Mouse (Mus musculus) hindbrain, embryonic 14.5 days (tissue): ENCODE results near the gene Ccdc61. TPM values are rescaled to one million over a fixed set of nuclear protein-coding genes. Genes with fewer than 3 reads are reported as not detected.

Experiments used
- ATAC-seq: fragments of 200-750 bp; cut with Nextera tagmentation; 2 replicates; pipeline ENCODE4 v1.8.0; 2017; ENCODE audit warnings: moderate number of reproducible peaks, mild to moderate bottlenecking, moderate TSS enrichment, moderate library complexity; ENCODE audit not compliant: low FRiP score
- DNase-seq: peaks from one replicate; pipeline ENCODE4 v3.0.0-alpha.2; 2015; ENCODE audit warnings: low spot score
- H3K27ac ChIP-seq: fragments of 300-500 bp; sonication (generic); 2 replicates; pipeline ENCODE4 v1.5.1; 2014; ENCODE audit warnings: mild to moderate bottlenecking, moderate library complexity
- H3K27me3 ChIP-seq: fragments of 300-500 bp; sonication (generic); 2 replicates; pipeline ENCODE4 v1.6.1; 2014; ENCODE audit warnings: mild to moderate bottlenecking, low read length, mixed read lengths; ENCODE audit not compliant: control insufficient read depth, insufficient read depth
- H3K36me3 ChIP-seq: fragments of 300-500 bp; sonication (generic); replicated peaks from 2 replicates; pipeline ENCODE4 v1.6.1; 2014; ENCODE audit not compliant: control insufficient read depth, insufficient read depth
- H3K4me1 ChIP-seq: fragments of 300-500 bp; sonication (generic); replicated peaks from 2 replicates; pipeline ENCODE4 v1.6.1; 2014; ENCODE audit warnings: antibody characterized with exemption, low read length, mixed read lengths; ENCODE audit not compliant: control insufficient read depth, insufficient read depth
- H3K4me2 ChIP-seq: fragments of 300-500 bp; sonication (generic); replicated peaks from 2 replicates; pipeline ENCODE4 v1.6.1; 2014; ENCODE audit warnings: mild to moderate bottlenecking, moderate library complexity
- H3K4me3 ChIP-seq: fragments of 300-500 bp; sonication (generic); replicated peaks from 2 replicates; pipeline ENCODE4 v1.5.1; 2014; ENCODE audit warnings: mild to moderate bottlenecking, low read length
- H3K9ac ChIP-seq: fragments of 300-500 bp; sonication (generic); 2 replicates; pipeline ENCODE4 v1.6.1; 2014
- H3K9me3 ChIP-seq: fragments of 300-500 bp; sonication (generic); 2 replicates; pipeline ENCODE4 v1.6.1; 2016; ENCODE audit warnings: low read length; ENCODE audit not compliant: control insufficient read depth
- WGBS: fragments of 180-500 bp; shearing (Covaris S2); extraction: QIAGEN DNeasy Blood & Tissue Kit; methylation state at CpG from one replicate; pipeline ENCODE4 v1.1.7; 2014; 5-methylcytosine and 5-hydroxymethylcytosine counted together
- polyA plus RNA-seq: library from polyadenylated mRNA; unstranded; fragments of >200 nt; fragmentation: Nextera tagmentation; extraction: Ambion mirVana; gene quantifications from 2 replicates; pipeline ENCODE4 v1.2.1, GENCODE M21; 2014

Gene Ccdc61
- 23.9 and 24.0 TPM in 2 replicates for polyA plus RNA-seq

GRCm38 (mm10) chr7:18910241-18910831 lies at the start of gene Ccdc61:
TSS of gene Ccdc61 (minus strand) at chr7:18910415.
- no peaks in the 10 kb centered on the region for H3K27me3 ChIP-seq
- H3K4me2 ChIP-seq = peak within 1 kb of the TSS; percentile 59
- peak within 1 kb of the TSS; percentile 52 for H3K4me3 ChIP-seq
- no peaks in the 10 kb centered on the region for H3K9me3 ChIP-seq
- H3K9ac ChIP-seq = peak within 1 kb of the TSS; percentile 45
- H3K4me1 ChIP-seq = peaks cover 12% of the 10 kb centered on the region; the same call in 1 of the 2 replicates
- peak; percentile 100 for DNase-seq
- no peak within 1 kb of the TSS for H3K27ac ChIP-seq
- peak; percentile 100 for ATAC-seq
- whole genome bisulfite sequencing = under 1% methylated on average over 33 of the region's 33 CpGs
- no peaks in the 10 kb centered on the region for H3K36me3 ChIP-seq

DNA sequence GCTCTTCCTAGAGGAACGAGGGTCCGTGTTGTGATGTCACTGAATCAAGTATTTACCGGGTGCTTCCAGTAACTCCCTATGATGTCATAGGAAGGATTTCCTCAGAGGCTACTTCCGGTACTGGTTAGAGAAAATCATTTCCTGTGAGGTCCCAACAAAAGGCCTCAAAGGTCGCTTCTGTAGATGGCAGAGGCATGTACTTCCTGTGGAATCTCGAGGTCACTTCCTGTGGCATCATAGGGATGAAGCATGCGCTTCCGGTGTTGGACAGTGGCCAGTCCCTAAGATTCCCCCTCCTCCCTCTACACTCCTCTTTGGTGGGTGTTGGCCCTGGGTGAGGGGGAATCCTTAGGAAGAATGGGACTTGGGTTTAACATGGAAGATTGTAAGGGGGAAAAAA lies 49.2 kb upstream of the Ccdc61 start:
- no peaks in the 10 kb centered on the region for H3K27me3 ChIP-seq
- H3K4me3 ChIP-seq = no peak overlapping the region
- 61% methylated on average over 8 of the region's 8 CpGs for WGBS
- no peak overlapping the region for H3K9ac ChIP-seq
- DNase-seq = no peak
- H3K27ac ChIP-seq = no peak overlapping the region
- no peak overlapping the region for H3K4me2 ChIP-seq
- H3K36me3 ChIP-seq = peaks cover 38% of the 10 kb centered on the region
- ATAC-seq = no peak
- peaks cover 37% of the 10 kb centered on the region for H3K4me1 ChIP-seq
- no peaks in the 10 kb centered on the region for H3K9me3 ChIP-seq

- Histone ChIP-seq H3K4me2 (peak overlapping the region; percentile 54), H3K27me3 (no peaks in the 10 kb centered on the region), H3K4me3 (peak overlapping the region; percentile 31), H3K36me3 (peaks cover 49% of the 10 kb centered on the region), H3K27ac (peak overlapping the region; percentile 51; the same call in 1 of the 2 replicates), H3K9me3 (no peaks in the 10 kb centered on the region), H3K4me1 (peaks cover 31% of the 10 kb centered on the region), H3K9ac (peak overlapping the region; percentile 53)
- WGBS = 3% methylated on average over 20 of the region's 21 CpGs
- DNase-seq (no peak), ATAC-seq (peak; percentile 9; the same call in 1 of the 2 replicates)
These were observed 48.2 kb upstream of the Ccdc61 start for GRCm38 (mm10) chr7:18958384-18958766.

DNA sequence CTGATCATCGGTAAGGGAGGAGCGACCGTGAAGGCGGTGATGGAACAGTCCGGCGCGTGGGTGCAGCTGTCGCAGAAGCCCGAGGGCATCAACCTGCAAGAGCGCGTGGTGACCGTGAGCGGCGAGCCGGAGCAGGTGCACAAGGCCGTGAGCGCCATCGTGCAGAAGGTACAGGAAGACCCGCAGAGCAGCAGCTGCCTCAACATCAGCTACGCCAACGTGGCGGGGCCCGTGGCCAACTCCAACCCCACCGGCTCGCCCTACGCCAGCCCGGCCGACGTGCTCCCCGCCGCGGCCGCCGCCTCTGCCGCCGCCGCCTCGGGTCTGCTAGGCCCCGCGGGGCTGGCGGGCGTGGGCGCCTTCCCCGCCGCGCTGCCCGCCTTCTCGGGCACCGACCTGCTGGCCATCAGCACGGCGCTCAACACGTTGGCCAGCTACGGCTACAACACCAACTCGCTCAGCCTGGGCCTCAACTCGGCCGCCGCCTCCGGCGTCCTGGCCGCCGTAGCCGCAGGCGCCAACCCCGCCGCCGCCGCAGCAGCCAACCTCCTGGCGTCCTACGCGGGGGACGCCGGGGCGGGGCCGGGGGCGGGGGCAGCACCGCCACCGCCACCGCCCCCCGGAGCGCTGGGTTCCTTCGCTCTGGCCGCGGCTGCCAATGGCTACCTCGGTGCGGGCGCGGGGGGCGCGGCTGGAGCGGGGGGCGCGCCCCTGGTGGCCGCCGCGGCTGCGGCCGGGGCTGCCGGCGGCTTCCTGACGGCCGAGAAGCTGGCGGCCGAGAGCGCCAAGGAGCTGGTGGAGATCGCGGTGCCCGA lies 47.6 kb upstream of the Ccdc61 start:
- peaks cover 55% of the 10 kb centered on the region for H3K36me3 ChIP-seq

DNA sequence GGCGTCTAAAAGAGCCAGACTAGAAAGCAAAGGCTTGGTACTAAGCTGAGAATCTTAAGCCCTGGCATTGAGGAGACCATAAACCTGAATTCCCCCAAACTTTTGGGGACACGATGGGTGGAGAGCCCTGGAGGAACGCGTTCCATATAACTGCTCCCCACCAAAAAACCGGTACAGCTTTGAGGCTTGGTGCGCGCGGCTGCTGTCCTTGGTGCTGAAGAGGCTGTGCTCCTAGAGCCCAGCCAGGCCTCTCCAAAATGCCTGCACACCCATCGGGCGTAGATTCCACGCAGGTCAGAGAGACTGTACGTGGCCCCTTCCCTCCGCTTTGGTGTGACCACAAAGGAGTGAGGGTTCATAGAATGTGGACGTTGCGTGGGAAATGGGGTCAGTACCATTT lies 41.2 kb upstream of the Ccdc61 start:
- DNase-seq (no peak), ATAC-seq (no peak)
- H3K27ac ChIP-seq = 0 out of 2 replicates have a peak overlapping the region, but pooled peaks have one; percentile 39
- 0 out of 2 replicates have a peak overlapping the region, but pooled peaks have one; percentile 36 for H3K4me2 ChIP-seq
- H3K9me3 ChIP-seq = no peaks in the 10 kb centered on the region
- H3K36me3 ChIP-seq = peaks cover 67% of the 10 kb centered on the region
- WGBS = 24% methylated on average over 15 of the region's 15 CpGs
- no peak overlapping the region for H3K4me3 ChIP-seq
- H3K9ac ChIP-seq = no peak overlapping the region
- H3K27me3 ChIP-seq = no peaks in the 10 kb centered on the region
- peaks cover 41% of the 10 kb centered on the region for H3K4me1 ChIP-seq

More for the DNA sequence above, 47.6 kb upstream of the Ccdc61 start:
- ATAC-seq = peak; percentile 41; the same call in 1 of the 2 replicates
- H3K27me3 ChIP-seq = no peaks in the 10 kb centered on the region
- no peak for DNase-seq
- peak overlapping the region; percentile 56 for H3K27ac ChIP-seq
- H3K4me2 ChIP-seq = peak overlapping the region; percentile 54
- peak overlapping the region; percentile 31 for H3K4me3 ChIP-seq
- peak overlapping the region; percentile 53 for H3K9ac ChIP-seq
- peaks cover 25% of the 10 kb centered on the region for H3K4me1 ChIP-seq
- no peaks in the 10 kb centered on the region for H3K9me3 ChIP-seq
- 2% methylated on average over 92 of the region's 107 CpGs for WGBS

GRCm38 (mm10) chr7:18950523-18951315 lies 40.5 kb upstream of the Ccdc61 start:
- Histone ChIP-seq H3K36me3 (peaks cover 67% of the 10 kb centered on the region), H3K4me2 (peak overlapping the region; percentile 36), H3K9ac (peak overlapping the region; percentile 43), H3K27ac (peak overlapping the region; percentile 91), H3K9me3 (no peaks in the 10 kb centered on the region), H3K27me3 (no peaks in the 10 kb centered on the region), H3K4me1 (peaks cover 41% of the 10 kb centered on the region), H3K4me3 (no peak overlapping the region)
- peak; percentile 68 for DNase-seq
- WGBS = 18% methylated on average over 18 of the region's 18 CpGs
- ATAC-seq = 0 out of 2 replicates have a peak, but pooled peaks have one; percentile 12

DNA sequence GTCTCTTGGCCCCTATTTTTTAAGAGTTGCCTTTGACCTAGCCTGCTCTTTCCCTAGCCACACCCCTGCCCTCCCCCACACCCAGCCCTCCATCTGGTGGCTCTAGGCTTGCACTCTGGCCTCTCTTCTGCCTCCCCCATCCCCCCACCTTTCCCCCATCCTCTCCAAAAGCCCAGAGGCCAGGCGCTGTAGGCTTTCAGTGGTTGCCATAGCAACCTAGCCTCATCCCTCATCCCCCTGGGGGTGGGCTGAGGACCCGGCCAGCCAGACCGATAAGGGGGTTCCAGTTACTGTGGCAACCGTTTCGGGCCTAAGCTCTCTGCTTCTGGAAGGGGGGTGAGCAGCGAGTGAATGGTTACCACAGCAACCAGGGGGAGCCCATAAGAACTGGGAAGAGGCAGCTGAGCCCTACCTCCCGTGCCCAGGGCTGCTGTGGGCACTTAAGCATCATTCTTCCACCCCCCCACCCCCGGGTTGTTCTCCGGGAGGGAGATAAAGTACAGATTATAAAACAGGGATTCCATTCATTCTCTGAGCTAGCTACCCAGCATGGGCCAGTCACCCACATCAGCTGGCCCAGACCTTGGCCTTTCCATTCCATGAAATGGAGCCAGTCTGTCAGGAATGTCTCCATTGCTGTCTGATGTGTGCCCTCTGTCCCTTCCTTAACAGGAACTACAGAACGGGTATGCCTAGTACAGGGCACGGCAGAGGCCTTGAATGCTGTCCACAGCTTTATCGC lies 39.7 kb upstream of the Ccdc61 start:
- H3K36me3 ChIP-seq = peaks cover 66% of the 10 kb centered on the region
- H3K9ac ChIP-seq = peak overlapping the region; percentile 43
- ATAC-seq (peak; percentile 91), DNase-seq (peak; percentile 80)
- peak overlapping the region; percentile 36 for H3K4me2 ChIP-seq
- H3K27ac ChIP-seq = peak overlapping the region; percentile 91
- no peak overlapping the region for H3K4me3 ChIP-seq
- peaks cover 41% of the 10 kb centered on the region for H3K4me1 ChIP-seq
- no peaks in the 10 kb centered on the region for H3K27me3 ChIP-seq
- H3K9me3 ChIP-seq = no peaks in the 10 kb centered on the region
- 11% methylated on average over 12 of the region's 12 CpGs for WGBS

GRCm38 (mm10) chr7:18948151-18948550 lies 37.9 kb upstream of the Ccdc61 start:
- Histone ChIP-seq H3K9ac (no peak overlapping the region), H3K4me1 (peaks cover 42% of the 10 kb centered on the region)

More at GRCm38 (mm10) chr7:18948151-18948550, 37.9 kb upstream of the Ccdc61 start:
- WGBS = 25% methylated on average over 6 of the region's 6 CpGs
- DNase-seq = no peak
- H3K4me3 ChIP-seq = no peak overlapping the region
- peak overlapping the region; percentile 91 for H3K27ac ChIP-seq
- no peak for ATAC-seq
- peaks cover 60% of the 10 kb centered on the region for H3K36me3 ChIP-seq
- H3K4me2 ChIP-seq = no peak overlapping the region
- no peaks in the 10 kb centered on the region for H3K9me3 ChIP-seq
- no peaks in the 10 kb centered on the region for H3K27me3 ChIP-seq
